Mouse (Mus musculus) heart, postnatal 4 days (tissue): ENCODE data around the gene Vmn1r40. TPM values are rescaled to one million over a fixed set of nuclear protein-coding genes. Genes with fewer than 3 reads are reported as not detected.
A peak's percentile ranks its signal among the peaks of the same experiment; 100 is the strongest.

Experiments used
- DNase-seq: peaks from one replicate; pipeline ENCODE4 v3.0.0; 2021
- total RNA-seq, 2 experiments: library from RNA; stranded (reverse); gene quantifications; 2 replicates each; pipeline ENCODE4 v1.2.3; 2021

The Vmn1r40 gene
- total RNA-seq: not detected

DNA sequence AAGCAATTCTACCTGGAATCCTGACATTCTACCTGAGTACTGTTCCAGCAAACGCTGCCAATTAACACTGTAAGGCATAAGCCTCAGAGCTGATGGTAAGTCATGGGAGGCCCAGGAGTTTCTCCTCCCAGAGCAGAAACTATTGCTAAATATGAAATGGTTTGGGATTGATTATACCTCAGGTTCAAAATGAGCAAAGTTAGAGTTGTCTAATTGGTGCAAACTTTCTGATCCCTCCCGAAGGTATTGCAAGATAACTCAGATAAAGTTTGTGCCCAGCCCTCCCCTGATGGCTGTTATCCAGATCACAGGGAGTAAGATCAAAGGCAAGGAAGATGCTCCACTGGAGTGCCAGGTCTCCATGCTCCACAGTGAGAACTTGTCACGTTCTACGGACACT is at the start of gene Vmn1r40:
TSS of gene Vmn1r40 (plus strand) at position 301 of the 400 bp plus-strand sequence.
- DNase-seq: no peak

DNA sequence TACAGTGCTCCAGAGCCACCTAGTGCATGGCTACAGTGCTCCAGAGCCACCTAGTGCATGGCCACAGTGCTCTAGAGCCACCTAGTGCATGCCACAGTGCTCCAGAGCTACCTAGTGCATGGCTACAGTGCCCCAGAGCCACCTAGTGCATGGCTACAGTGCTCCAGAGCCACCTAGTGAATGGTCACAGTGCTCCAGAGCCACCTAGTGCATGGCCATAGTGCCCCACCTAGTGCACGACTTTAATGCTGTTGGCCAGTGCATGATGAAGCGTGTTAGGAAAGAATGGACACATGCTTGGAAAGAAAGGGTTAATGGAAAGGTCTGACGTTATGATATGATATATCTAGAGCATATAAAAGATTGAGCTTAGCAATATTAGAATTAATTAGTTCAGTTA is 49.0 kb upstream of the Vmn1r40 start:
- no peak for DNase-seq

DNA sequence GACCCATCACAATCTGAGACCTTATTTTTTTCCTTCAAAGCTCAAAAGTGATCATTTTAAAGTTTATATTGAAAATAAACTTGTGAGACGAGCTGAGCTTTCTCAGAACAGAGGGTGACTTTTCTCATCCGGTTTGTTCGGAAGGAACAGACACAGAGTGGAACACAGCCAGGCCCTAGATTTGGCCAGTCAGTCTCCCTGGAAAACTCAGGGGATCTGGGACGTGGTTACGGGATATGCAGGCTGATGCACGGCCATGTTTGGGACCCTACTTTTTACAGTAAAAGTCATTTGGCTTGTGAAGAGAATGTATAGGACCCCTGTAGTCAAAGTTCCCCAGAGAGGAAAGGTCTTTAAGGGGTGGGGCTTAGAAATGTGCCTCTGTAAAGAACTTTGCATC is 48.4 kb upstream of the Vmn1r40 start:
- DNase-seq: peak; percentile 28

DNA sequence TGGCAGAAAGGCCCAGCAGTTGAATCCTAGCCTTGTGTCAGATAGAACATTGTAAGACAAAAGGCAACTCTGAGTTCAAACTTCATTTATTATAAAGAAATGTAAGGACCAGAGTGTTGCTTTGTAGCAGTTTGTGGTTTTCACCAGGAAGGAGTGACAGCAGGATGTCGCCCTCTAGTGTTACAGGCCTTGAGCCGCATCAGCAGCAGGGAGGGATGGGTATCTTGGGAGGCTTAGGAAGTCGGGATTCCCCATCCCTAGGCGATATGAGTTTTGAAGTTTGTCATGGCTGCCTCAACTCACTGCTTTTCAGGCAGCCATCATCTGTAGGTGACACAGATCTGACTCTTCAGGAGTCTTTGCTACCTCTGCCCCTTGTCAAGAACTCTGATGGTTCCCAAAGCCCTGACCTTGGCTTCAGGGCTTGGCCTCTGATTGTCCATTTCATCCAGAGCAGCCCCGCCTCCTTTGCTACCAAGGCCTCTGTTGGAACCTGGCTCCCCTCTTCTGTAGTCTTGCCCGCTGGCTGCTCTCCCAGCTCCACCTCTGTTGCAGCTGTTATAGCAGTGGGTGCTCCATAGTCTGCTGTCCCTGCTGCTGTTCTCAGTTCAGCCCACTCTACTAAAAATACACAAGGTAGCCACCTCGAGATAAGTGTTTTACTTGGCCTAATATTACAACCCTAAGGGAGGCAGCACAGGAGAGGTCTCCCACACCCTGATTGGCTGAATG is 47.5 kb upstream of the Vmn1r40 start:
- DNase-seq: peak; percentile 65

DNA sequence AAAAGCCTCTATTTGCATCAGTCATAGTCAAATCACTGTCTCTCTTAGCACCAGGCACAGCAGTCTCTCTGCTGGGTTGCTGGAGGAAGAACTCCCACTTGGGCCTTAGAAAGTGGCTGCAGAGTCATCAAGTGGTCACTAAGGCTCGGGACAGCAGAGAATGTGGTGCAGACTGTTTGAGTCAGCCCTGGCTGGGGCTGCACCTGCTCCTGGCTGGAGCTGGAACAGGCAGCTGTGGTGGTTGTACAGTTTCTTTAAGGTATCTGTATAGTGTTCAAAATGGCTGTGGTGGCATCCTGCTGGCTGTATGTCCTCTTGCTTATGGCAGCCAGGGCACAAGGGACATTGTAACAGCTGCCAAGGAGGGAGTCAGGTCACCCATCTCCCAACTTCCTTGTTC is 46.9 kb upstream of the Vmn1r40 start:
- no peak for DNase-seq

DNA sequence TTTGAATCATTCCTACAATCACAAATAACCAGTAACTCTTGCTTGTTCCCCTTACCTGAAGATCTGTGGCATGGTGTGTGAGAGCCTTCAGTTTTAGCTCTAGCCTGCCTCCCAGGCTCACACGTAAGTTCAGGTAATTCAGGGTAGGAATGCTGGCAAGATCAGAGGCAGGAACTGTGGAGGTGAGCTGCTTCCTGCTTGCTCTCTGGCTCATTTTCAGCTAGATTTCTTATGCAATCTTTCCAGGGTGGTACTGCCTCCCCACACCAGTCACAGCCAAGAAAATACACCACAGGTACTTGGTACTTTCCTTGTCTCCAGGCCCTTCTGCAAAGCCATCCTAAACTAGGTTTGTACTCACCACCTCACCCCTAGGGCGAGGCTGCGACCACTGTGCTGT is 44.8 kb upstream of the Vmn1r40 start:
- peak; percentile 1 for DNase-seq

DNA sequence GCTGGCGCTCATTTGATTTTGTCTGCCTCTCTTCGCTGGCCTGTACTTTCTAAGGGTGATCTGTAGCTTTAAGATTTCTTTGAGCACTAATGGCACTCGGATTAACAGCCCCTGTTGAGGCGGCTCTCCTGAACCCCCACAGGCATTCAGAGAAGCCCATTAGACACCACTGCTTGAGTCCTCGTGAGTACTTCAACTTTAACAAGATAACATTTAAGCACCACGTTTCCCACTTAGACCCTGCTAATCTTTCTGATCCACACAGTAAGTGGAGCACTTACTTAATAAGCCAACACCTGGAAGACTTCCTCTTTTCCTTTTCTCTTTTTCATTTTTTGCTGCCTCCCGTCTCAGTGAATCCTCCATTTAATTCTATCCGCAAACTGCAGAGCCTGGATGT is 42.2 kb upstream of the Vmn1r40 start:
- no peak for DNase-seq

DNA sequence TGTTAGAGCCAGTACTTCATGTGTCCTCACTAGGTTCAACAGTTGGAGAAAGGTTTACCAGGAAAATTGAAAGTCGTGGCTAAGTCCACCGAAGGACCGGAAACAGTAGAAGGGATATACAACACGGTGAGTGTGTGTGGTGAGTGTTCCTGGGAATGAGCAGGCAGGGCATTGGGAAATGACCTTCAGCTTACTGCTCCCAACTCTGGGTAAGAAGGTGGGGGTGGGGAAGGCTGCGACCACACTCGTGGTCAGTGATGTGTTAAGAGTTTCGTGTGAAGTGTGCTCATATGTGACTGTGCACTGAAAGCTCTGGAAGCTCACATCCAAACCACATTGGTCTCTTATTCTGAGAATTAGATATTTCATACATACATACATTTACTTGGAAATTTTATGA is 41.7 kb upstream of the Vmn1r40 start:
- DNase-seq: peak; percentile 2

DNA sequence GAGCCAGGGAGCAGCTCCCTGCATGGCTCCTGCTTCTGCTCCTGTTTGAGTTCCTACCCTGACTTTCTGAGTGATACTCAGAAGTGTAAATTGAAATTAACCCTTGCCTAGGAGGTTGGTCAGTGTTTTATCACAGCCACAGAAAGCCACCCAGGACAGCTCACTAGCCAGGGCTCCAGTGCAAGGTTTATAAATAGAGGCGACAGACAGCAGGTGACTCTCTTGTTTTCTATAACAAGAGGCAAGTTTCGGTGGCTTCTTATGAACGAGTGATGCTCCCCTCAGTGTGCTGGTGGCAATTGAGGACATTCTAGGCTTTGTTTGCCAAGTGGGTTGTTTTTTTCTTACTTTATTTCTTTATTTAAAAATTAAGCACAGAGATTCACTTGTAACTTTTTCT is 40.4 kb upstream of the Vmn1r40 start:
- peak; percentile 2 for DNase-seq

DNA sequence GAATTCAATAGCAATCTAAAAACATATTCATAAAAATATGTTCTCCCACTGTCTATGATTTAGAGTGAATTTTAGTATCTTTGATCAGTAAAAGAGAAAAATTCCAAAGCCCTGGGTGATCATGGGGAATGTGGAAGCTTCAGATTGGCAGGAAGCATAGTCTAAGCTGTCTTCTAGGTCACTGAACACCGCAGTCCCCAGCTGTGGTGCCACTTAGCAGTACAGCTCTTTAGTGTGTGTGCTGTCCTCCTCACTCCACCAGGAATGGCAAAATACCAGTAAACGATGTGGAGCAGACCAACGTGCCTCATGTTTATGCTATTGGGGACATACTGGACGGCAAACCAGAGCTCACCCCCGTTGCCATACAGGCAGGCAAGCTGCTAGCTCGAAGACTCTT is 37.8 kb upstream of the Vmn1r40 start:
- DNase-seq: peak; percentile 2

DNA sequence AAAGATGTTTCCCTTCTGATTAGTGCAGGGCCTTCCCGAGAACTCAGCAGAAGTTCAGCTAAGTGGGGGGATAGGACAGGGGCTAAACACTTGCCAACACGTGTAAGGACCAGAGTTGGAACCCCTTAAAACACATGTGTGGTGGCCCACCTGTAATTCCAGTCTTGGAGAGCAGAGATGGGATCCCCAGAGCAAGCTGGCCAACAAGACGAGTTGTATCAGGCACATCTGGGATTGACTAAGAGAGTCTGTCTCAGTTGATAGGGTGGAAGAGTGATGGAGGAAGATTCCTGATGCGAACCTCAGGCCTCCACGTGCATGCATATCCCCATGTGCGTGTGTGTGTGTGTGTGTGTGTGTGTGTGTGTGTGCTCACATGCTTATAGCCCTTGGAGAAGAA is 35.9 kb upstream of the Vmn1r40 start:
- DNase-seq: peak; percentile 2

DNA sequence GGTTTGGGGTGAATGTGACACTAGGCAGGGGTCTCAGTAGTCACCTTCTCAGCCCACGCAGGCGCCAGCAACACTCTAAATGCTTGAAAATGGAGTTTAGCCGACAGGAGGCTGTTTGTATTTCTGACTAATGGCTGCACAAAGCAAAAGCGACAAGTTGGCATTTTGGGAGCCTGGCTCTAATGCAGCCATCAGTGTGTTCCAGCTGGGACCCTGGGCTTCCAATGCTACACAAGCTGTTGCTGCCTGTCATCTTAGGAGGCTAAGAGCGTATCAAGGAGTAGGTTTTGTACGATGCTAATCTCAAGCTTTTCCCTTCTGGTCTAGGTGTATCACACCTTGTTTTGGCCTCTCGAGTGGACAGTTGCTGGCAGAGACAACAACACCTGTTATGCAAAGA is 34.7 kb upstream of the Vmn1r40 start:
- peak; percentile 2 for DNase-seq

DNA sequence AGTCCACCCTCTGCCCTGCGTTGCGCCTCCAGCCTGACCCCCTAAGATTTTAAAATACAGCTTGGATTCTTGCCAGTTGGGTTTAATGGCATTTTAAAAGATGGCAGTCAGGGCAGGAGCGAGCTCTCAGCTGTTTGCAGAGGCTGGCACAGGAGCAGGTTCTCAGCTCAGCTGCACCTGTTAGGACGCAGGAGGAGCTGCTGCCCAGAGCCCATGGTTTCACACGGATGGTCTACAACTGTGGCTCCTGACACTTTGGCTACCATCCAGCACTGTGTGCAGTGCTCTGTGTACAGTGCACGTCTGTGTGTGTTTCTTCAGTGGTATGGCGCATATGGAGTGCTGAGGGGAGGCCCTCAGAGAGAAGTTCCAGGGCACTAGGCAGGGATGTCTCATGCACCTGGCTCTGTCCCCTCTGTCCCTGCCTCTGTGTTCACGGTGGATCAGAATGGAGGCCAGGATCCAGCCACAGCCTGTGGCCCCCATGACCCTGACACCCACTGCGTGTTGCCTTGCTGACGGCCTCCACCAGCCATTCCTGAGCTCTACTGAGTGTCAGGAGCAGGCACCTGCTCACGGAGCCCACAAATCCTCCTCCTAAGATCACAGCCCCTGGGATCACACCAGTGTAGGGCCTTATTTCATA is 34.1 kb upstream of the Vmn1r40 start:
- peak; percentile 3 for DNase-seq

DNA sequence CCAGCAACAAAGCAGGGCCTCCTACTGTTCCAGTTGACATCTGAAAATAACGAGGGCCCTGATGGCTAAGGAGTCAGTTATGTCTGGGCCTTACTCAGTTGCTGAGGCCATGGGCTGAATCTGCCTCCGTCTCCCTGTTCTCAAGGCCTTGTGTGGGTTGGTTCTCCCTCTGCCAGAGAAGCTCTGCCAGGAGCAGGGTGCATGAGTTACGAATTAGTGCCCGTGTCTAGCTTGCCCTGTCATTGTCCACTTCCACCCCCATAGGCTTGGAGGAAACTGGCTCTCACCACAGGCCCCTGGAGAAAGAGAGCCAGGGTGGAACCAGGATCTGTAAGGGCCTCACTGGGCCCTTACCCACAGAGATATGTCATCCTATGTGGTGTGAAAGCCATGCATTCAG is 28.8 kb upstream of the Vmn1r40 start:
- peak; percentile 2 for DNase-seq

DNA sequence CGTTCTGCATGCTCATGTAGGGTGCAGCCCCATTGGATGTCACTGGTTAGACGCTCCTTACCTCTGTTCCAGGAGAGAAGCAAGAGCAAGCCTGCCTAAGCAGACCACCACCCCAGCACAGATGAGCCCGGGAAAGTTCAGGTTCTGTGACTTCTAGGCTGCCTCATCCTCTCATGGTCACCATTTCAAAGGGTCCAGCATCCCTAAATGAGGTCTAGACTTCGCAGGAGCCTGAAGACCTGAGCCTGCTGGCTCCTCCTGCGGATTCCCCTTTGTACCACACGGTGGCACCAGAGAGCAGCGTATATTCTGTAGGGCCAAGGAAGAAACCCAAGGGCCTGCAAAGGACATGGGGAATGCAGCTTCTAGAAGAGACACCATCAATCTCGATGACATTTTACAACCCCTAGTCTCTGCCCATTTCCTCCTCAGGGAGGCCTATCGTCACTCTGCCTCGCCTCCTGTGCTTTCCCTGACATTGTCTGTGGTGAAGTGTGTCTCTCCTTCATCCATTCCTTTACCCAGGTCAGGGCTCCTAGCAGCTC is 28.0 kb upstream of the Vmn1r40 start:
- peak; percentile 75 for DNase-seq

DNA sequence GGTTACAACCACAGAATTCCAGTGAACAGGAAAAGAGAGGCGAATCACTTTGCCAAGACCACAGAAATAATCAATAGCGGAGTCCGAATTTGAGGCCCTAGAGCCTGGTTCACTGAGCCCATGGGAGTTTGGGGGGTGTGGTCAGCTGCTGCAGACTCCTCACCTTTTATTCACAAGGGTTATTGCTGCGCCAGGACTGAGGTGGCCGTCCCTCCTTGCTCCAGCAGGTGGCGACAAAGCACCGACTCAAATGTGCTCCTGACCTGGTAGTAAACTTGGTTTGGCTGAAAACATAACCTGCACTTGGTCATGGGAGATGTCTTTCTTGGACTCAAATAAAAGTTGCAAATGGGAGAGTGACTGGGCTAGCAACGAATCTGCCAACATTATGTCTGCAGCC is 27.2 kb upstream of the Vmn1r40 start:
- peak; percentile 89 for DNase-seq

DNA sequence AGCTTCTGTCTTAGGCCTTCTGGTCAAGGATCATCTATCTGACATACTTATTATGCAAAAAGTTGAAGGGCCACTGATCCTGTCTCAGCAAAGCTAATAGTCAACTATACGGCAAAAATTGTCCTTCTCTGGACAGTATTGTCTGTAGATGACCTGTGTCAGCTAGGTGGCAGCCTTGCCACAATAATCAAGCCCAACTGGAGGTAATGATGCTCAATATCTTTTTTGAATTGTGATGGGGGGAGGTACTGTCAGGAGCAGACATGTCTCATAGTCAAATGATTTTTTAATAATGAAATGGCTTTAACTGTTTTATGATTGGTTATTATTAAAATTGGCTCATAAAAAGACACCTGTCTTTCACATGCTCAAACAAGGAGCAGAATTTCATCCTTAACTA is 23.1 kb upstream of the Vmn1r40 start:
- no peak for DNase-seq

DNA sequence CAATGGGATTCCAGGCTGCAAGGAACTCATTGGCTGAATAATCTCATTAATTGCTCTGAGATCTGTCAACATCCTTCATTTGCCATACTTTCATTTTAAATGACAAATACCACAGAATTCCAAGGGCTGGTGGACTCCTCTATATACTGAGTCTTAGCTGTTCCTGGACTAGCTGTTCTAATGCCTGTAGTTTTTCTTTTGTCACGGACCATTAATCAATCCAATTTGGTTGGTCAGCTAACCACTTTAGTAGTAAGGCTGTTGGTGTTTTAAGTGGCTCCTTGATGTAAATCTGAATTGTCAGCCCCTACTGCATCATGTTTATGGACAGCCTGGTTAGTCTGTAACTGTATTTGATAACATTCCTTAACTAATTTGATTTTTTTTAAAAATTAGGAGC is 20.2 kb upstream of the Vmn1r40 start:
- DNase-seq: no peak

DNA sequence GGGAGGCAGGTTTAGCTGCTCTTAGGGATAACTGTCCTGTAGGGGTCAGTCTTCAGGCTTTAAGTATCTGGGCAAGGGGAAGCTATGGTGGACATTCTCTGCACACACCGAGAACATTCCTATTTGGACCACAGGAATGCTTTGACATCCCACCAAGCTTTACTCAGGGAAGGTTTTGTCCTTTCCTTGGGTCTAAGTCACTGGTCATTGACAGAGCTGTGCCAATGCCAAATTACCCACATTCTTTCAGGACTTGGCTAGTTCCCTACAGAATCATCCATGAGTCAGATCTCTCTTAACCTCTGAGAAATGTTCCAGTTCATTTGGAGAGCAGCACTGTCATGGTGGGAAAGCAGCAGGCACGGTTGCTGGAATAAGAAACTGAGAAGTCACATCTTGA is 716 bp upstream of the Vmn1r40 start:
- no peak for DNase-seq

DNA sequence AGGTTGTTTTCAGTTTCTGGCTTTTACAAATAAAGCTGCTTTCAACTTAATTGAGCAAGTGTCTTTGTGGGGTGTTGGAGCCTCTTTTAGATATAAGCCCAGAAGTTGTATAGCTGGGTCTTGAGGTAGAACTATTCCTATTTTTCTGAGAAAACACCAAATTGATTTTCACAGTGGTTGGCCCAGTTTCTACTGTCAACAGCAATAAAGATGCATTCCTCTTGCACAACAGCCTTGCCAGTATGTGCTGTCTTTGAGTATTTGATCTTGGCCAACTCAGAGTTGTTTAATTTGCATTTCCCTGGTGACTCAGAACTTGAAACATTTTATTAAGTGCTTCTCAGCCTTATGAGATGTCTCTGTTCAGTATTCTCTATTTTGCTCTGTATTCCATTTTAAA is 10.7 kb downstream of the Vmn1r40 start:
- DNase-seq: no peak

DNA sequence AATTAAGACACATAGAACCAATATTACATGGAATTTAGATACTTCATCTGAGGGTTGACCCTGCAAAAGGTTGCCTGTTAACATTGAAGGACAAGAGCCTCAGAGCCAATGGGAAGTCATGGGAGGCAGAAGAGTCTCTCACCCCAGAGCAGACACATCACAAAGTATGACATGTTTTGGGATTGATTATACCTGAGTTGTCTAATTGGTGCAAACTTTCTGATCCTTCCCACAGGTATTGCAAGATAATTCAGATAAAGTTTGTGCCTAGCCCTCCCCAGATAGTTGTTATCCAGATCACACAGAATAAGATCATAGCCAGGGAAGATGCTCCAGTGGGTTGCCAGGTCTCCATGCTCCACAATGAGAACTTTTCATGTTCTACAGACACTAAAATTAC is 33.1 kb downstream of the Vmn1r40 start, which contains the start of gene Vmn1r41:
TSS of gene Vmn1r41 (plus strand) at position 301 of the 400 bp plus-strand sequence.
- no peak for DNase-seq

DNA sequence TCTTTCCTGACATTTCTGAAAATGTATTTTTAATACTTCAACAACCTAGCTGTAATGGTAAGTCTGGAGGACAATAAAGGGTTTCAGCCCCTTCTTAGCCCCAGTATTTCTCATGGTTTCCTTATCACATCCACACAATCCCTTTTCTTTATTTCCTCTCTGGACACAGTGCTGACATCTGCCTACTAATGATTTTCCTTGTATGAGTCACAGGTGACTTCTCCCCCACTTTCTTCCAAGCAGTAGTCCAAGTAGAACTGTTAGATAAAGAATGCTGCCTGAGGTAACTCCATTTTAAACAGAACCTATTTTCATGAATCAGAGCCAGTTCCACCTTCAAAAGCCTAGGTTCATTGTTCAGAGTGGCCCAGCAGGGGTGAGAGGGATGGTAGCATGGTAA is 35.5 kb downstream of the Vmn1r40 start:
- no peak for DNase-seq
